Mouse (Mus musculus) A20 (cell line): ENCODE results near the gene Helz2.

ENCODE experiments used
- DNase-seq: peaks from one replicate; pipeline ENCODE4 v3.0.0-alpha.2; 2011; ENCODE audit warnings: low read depth, low spot score

Helz2 gene

DNA sequence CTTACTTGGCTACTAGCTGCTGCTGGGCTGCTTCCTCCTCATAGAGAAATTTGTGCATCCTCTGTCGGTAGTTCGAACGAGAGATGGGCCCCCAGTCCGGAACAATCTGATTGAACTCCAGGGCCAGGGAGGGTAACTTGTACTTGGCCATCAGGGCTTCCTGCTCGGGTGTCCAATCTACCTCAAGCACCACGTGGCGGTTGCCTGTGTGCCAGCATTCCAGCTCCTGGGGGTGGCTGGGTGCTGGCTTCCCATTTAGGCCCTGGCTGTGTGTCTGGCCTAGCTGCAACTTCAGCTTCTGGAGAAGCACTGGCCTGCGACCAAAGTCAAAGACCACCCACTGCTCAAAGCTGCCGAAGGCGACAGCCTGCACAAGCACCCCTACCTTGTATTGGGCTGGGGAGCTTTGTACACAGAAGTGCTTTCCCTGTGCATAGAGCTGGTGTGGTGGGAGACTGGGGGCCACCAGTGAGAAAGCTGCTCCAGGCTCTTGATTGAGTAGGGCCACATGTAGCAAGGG, 3.7 kb downstream of the Helz2 start:
- DNase-seq: no peak

DNA sequence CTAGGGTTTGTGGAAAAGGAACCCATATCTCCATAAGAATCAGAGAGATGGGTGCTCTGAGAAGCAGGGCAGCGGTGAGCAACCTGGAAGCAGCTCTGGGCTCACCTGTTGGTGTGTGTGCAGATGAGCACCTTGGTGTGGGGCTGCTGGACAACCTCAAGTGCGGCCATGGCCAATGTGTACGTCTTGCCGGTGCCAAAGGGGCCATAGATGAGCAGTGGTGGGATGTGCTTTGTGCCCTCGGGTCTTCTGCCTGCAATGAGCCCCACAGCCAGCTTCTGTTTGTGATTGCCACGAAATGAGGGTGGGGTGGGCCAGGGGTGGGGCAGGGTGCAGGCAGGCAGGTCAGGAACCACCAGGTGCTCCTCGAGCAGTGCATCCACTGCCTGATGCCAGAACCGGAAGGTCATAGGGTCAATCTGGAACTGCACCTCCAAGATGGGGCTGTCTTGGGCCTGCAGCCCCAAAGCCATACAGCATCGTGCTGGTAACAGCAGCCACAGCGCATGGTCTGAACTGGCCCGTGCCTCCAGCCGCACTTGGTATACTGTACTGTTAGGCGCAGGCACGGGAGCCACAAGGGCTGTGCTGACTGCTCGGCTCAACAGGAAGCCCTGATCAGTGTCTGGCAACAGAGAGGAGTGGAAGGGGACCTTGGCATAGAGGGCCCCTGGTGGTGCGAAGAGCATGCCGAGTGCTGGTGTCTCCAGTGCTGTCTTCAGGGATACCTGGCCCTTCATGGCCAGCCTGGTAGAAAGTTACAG, 4.4 kb downstream of the Helz2 start:
- no peak for DNase-seq

DNA sequence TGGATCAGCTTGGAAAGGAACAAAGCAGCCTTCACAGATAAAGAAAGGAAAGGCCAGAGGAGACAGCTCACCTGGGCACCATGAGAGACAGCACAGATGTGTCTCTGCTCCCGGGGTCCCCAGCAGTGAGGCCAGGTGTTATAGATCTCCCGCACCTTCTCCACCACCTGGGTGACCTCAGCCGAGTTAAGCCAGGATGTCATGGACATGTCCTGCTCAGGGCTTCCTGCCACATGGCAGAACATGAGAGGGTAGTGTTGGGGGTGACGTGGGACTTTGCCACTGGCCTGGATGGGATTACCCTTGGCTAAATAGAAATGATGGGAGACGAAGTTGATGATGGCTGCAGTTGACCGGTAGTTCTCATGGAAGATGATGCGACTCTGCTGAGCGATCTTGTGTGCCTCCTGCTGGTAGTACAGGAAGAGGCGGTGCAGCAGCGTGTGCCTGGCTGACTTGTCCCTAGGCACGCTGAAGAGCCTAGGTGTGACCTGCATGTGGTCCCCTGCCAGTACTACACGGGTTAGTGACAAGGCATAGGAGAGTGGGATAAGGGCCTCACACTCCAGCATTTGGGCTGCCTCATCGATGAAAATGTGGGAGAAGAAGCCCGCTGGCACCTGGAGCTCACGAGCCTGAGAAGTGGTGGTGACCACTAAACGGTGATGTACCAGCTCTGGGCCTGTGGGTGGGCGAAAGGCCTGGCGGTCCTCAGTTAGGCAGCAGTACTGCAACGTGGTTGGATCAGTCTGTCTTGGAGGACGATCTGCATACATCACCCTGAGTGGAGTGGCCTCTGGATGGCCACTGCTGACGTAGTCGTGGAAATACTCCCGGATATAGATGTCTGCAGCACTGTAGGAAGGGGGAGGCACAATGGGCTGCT, 5.9 kb downstream of the Helz2 start:
- peak; percentile 25 for DNase-seq

DNA sequence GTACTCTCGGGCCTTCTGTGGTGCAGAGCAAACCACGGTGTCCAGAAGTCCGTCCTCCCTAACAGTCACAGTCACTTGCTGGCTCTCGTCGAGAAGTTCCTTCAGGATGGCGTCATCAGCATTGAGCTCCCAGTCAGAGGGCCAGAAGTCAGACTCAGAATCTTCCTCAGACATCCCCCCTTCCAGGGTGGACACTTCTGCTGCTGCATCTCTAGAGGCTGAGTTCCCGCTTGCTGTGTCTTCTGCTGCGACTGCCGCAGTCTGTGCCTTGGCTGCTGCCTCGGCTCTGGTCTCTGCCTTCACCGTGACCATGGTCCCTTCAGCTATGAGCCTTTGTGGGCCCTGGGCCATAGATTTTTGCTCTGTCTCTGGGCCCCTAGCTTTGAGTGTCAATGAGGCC, 7.1 kb downstream of the Helz2 start:
- no peak for DNase-seq

DNA sequence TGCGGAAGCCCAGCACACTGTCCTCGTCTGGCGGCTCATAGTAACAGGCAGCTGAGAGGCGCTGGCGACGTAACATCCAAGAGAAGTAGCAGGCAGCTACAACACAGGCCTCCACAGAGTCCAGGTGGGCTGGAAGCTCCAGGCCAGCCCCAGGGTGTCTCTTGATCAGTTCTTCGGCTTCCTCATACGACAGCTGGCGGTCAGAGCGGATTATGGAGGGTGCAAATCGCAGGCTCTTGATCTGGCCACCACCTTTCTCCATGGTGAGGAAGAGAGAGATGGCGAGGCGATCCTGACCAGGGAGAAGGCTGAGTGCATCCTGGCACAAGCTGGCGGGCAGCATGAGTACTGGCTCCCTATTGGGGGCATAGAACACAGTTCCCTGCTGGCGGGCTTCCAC, 8.4 kb downstream of the Helz2 start:
- no peak for DNase-seq

DNA sequence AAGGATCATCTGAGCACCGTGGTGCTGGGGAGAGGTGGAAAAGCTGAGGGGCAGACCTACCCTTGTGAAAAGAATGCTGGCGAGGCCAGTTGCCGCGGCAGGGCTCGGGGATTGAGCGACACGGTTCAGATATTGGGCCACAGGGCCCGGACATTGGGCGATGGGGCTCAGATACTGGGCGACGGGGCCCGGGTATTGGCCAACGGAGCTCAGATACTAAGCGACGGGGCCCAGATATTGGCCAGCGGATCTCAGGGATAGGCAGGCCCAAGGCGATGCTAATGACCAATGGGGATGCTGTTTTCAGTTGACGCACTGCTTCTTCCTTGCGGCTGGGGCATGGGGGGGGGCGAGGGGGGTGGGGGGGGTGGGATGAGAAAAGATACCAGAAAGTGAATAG, 10.7 kb downstream of the Helz2 start:
- DNase-seq: no peak

DNA sequence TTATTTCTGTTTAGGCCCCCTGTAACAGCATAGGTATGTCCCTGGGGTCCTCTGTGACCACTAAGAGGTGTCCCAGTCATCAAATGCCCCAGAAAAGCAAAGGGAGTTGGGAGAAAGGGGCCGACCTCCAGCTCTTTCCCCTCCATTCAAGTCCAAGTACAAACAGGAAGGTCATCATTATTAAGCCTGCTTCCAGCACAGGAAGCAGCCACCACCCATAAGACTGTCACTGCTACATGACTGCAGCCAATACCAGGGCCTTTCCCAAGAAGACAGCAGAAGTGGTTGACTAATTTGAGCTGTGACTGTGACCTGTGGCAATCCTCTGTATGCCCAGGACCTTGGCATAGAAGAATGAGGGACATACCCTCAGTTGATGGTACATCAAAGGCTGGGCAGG, 13.5 kb downstream of the Helz2 start:
- DNase-seq: no peak

DNA sequence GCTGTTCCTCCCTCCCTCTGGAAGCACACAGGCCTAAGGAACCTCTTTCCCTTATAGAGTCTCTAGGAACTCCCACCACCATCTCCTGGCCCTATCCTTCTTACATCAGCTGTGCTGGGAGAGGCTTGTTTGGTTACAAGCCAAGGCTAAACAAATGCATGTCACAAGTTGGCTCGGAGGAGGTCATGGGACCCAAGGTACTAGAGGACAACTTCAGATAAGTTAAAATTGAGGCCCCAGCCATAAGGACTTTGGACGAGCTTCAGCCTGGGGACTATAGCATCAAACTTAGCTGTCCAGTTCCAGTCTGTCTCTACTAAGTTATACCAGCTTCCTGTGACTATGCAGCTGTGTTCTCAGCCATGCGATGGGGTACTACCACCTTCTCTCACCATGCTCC, 14.7 kb downstream of the Helz2 start:
- DNase-seq: no peak

DNA sequence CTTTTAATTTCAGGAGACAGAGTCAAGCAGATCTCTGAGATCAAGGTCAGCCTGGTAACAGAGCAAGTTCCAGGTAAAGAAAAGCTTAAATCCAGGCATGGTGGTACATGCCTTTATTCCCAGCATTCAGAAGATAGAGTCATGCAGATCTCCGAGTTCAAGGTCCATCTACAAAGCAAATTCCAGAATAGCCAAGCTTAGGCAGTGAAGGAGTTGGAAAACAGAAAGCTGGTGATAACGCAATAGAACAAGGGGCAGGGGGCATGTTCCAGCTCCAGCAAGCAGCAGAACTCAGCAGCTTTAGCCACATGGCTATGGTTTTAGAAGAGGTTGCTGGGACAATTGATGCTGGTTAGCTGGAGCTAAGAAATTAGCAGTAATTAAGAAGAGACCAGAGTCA, 16.8 kb downstream of the Helz2 start:
- DNase-seq: no peak

DNA sequence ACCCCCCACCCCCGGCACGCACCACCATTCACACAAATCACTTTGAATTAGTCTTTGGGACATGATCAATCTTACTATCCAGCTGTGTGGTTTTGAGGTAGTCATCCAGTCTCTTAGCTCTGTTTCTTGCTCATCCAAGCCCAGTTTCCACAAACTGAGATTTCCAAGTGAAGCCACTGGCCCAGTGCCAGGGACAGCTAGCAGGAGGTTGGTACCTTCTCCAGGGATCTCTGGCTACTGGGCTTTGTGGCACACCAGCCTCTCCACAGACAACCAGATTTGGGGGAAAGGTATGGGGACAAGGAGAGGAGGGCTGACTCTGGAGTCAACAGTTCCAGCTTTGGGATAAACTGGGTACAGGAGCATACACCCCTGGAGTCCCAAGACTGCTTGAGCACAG, 21.5 kb downstream of the Helz2 start:
- no peak for DNase-seq

DNA sequence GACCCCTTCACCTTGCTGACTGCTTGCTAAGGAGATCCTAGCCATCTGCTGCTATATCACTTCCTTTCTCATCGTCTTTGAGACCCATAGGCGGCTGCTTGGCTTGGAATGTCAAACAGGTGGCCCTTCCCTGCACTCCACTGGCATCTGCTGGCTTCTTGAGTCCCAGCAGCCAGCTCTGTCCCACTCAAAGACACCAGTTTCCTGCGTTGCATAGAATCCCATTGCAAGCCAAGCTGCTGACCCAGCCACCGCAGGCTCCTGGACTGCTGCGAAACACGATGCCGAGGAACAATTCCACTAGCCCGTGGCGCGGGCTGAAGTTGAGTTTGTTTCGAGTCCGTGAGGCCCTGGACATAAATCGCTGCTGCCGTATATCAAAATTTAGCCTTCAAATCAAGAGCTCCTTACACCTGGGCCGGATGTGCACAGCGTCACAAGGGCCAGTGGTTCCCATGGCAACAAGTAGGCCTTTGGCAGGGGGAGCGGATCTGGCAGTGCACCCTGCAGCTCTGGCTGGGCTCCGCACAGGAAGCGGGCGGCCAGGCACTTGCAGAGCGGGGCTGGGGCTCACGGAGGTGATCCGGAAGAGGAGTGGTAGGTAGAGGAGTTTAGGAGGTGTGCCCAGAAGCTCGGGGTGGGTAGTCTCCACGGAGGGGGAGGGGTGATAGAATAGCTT, 22.1 kb downstream of the Helz2 start, which contains the start of gene Fndc11:
Fndc11 (plus strand) TSS at position 476 of the 679 bp plus-strand sequence.
- DNase-seq: peak; percentile 98

DNA sequence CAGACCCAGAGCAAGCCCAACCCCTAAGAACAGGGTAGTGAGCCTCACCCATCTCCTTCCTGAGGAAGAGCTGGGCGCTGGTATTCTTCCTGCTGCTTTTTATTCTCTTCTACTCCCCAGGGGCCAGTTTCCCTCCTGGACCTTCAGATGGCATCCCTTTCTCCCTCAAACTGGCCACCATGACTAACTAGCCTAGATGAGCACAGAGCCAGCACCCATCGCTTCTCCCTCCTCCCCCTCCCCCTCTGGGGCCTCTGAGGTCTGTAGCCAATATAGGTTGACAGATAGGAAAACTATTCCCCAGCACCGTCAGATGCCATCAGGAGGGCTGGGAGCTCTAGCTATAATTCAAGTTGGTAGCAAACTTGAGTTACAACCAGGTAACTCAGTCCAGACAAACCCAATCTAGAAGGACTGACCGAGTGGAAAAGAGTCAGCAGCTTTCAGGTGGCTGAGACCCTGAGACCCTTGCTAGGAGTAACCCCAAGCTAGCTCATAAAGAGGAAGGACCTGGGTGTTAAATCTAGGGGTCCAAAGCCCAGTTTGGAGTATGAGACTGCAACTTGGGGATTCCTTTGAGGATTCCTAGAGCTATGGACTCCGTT, 22.8 kb downstream of the Helz2 start:
- DNase-seq: peak; percentile 63

DNA sequence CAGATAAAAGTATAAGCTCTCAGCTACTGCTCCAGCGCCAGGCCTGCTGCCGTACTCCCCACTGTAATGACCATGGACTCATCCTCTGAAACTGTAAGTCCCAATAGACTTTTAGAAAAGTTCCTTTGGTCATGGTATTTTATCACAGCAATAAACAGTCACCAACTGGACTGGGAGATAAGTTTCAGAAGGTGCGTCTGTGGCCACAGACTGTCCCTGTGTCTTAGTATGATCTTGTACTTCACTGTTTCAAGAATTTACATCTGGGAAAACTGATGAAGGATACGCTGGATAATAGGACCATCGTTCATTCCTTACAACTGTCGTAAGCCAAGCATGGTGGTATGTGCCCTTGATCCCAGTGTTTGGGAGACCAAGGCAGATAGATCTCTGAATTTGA, 25.8 kb downstream of the Helz2 start:
- no peak for DNase-seq

DNA sequence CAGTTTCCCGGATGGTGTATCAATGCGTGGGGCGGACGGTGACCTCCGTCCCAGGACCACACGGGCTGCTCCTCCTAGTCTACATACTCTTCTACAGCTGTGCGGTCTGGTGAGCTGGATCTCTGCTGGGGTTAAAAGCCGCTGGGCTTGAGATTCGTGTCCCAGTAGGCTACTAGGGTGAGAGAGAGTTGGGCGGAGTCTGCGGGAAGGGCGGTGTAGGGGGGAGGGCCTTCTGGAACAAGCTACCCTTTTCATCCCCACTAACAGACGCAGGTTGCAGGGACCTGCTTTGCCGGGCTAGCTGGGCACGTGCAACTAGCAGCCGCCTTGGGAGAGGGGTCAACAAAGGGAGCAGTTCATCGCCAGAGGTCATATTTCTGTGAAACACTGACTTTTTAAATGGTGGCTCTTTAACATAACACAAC, 28.8 kb downstream of the Helz2 start, which contains the start of gene Srms:
Srms (minus strand) TSS at position 165 of the 425 bp plus-strand sequence.
- DNase-seq: no peak

DNA sequence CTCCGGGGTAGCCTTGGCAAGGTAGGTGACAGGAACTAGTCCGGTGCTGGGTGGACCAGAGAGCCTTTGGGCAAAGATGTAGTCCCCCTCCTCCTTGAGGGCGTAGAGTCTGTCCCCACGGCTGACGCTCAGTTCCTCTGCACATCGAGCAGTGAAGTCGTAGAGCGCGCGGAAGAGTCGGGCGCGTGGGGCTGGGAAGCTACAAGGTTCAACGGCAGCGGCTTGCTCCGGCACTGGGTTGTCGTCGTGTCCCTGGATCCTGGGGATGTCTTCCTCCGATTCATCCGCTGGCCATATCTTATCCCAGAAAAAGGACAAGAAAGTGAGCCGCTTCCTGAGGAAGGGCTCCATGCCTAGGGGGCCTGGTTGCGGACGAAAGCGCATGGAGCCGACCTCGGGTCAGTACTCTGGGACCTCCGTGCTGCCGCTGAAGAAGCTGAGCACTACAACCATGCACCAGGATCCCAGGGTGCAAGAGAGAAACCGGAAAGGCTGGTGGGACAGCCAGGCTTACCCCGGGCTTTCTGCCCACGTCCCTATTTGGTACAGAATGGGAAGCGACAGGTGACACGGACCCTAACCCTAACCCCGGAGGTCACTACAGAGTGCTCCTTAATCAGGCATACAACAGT, 29.3 kb downstream of the Helz2 start:
- DNase-seq: no peak

DNA sequence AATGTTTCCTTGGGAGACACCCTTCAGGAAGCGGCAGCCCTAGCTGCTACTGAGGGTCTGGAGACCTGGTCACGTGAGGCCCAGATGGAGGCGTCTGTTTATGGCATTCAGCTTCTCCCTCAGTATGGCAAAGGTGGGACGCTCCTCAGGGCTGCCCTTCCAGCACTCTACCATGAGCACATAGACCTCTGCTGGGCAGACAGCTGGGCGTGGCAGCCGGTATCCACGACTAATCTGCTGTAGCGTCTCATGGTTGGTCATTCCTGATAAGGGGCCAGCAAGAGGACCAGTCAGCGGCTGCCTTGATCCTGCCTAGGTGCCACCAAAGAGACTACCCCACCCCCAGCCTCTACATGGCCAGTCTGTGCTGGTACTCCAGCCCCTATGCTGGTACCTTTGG, 35.7 kb downstream of the Helz2 start:
- no peak for DNase-seq

DNA sequence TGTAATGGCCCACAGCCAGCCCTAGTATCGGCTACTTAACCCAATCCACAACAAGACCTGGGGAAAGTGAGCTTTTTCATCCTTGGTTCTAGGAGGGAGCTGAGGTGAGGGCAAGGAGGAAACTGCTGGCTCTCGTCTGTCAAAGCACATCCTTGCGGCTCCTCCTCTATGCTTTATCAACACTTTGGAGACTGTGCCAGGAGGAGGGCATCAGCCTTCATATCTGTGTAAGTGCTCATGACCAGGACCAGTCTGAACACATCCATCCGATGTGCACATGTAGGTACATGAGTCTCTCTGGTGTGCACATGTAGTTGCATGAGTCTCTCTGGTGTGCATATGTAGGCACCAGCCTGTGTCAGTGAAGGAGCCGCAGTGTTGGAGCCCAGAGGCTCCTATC, 36.1 kb downstream of the Helz2 start:
- no peak for DNase-seq

DNA sequence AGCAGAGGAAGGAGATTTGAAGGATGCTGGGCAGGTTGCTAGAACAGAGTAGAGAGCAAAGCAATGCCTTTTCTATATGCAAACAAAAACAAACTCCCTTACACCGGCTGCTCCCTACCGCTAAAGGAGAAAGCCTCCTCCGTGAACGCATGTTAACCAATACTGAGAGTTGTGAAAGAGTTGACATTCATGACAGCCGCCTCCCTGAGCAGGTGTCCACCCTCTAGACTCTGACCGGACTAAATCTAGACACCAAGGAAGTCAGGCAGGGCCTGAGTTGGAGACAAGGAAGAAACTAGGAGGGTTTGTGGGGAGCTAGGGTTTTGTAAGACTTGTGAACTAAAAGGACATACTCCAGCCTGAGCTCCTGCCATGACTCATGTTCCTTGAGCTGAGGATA, 38.9 kb downstream of the Helz2 start:
- DNase-seq: no peak

DNA sequence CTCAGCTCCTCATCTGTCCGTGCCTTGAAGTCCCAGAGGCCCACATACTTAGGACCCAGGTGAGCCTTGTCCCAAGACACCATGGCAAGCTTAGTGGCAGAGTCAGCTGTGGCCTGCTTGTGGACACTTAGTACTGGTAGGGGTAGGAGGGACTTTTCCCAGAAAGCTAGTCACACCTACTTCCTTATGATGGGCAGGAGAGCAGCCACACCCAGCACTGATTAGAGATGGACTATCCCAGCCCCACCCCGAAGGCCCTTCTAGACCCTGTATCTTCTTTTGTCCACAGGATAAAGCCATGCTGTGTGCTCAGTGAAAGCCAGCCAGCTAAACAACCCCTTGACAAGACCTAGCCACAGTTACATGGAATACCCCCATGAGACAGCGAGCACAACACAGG, 39.4 kb downstream of the Helz2 start, which contains the start of gene Ptk6:
Ptk6 (minus strand) TSS at position 368 of the 400 bp plus-strand sequence.
- DNase-seq: no peak

DNA sequence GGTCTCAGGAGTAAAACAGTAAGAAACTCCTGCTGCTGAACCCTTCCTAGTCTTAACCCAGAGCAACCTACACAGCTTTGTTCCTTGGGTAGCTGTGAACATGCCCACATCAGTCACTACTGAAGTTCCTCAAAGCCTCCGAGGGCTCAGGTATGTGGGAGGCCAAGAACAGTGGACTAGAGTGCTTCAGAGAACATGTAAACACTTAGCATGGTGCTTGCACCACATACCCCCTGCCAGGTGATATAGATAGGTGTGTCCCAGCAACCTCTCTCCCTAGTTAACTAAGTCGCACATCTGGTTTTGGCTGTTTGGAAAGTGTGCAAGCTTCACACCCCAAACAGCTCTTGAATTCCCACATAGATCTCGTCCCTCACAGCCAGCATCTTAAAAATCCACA, 40.2 kb downstream of the Helz2 start:
- DNase-seq: no peak
